Mouse (Mus musculus): ENCODE measurements at regions not wholly inside any gene's neighbourhood (a gene's known extent, or its start where the extent isn't known, plus 50 kb on each side); places are given as distances from the start of the nearest gene placed in this dataset.
"Not testable (repeated sequence)": the region's sequence is repeated elsewhere in the genome, so short reads cannot be mapped to it uniquely, and the experiment has no call there.

- DNase-seq (ENCODE audit: low spot score in 2 of 2) = no peak
These were observed 176.4 kb downstream of the Nucb2 start for GRCm38 (mm10) chr7:116680523-116680922.

- DNase-seq (ENCODE audit: low spot score in 2 of 2) = no peak
These were observed 177.1 kb downstream of the Nucb2 start for GRCm38 (mm10) chr7:116681268-116681667.

- DNase-seq (ENCODE audit: low spot score in 2 of 2) = no peak
These were observed 196.2 kb downstream of the Nucb2 start for GRCm38 (mm10) chr7:116700409-116700808.

- peak; percentile 80 to 95 for DNase-seq (ENCODE audit: low spot score in 2 of 2)
These were observed 197.5 kb downstream of the Nucb2 start for GRCm38 (mm10) chr7:116701466-116702342.

- no peak for DNase-seq (ENCODE audit: low spot score in 2 of 2)
These were observed 198.4 kb downstream of the Nucb2 start for GRCm38 (mm10) chr7:116702596-116702995.

GRCm38 (mm10) chr7:116711541-116711940 lies 207.4 kb downstream of the Nucb2 start:
- no peak for DNase-seq (ENCODE audit: low spot score in 2 of 2)

GRCm38 (mm10) chr7:116713200-116713599 lies 209.0 kb downstream of the Nucb2 start:
- DNase-seq (ENCODE audit: low spot score in 2 of 2) = peak in 1 of 2 experiments; percentile 70

- DNase-seq (ENCODE audit: low spot score in 2 of 2) = no peak
These were observed 211.3 kb downstream of the Nucb2 start for GRCm38 (mm10) chr7:116715234-116716046.

- no peak for DNase-seq (ENCODE audit: low spot score in 2 of 2)
These were observed 224.2 kb downstream of the Nucb2 start for GRCm38 (mm10) chr7:116728379-116728778.

- DNase-seq (ENCODE audit: low spot score in 2 of 2) = no peak
These were observed 225.6 kb downstream of the Nucb2 start for GRCm38 (mm10) chr7:116729795-116730194.

GRCm38 (mm10) chr7:116735676-116736075 lies 231.5 kb downstream of the Nucb2 start:
- no peak for DNase-seq (ENCODE audit: low spot score in 2 of 2)

- no peak for DNase-seq (ENCODE audit: low spot score in 2 of 2)
These were observed 232.2 kb downstream of the Nucb2 start for GRCm38 (mm10) chr7:116736333-116736732.

- no peak for DNase-seq (ENCODE audit: low spot score in 2 of 2)
These were observed 233.8 kb downstream of the Nucb2 start for GRCm38 (mm10) chr7:116738009-116738408.

- no peak for DNase-seq (ENCODE audit: low spot score in 2 of 2)
These were observed 250.4 kb downstream of the Nucb2 start for GRCm38 (mm10) chr7:116754556-116754955.

GRCm38 (mm10) chr7:116792181-116792580 lies 288.0 kb downstream of the Nucb2 start:
- not testable (repeated sequence) for DNase-seq (ENCODE audit: low spot score in 2 of 2)

GRCm38 (mm10) chr7:116808475-116808874 lies 304.3 kb downstream of the Nucb2 start:
- DNase-seq (ENCODE audit: low spot score in 2 of 2) = no peak

GRCm38 (mm10) chr7:116816494-116816893 lies 312.3 kb downstream of the Nucb2 start:
- DNase-seq (ENCODE audit: low spot score in 2 of 2) = no peak

GRCm38 (mm10) chr7:116817991-116818390 lies 313.8 kb downstream of the Nucb2 start:
- DNase-seq (ENCODE audit: low spot score in 2 of 2) = no peak

- DNase-seq (ENCODE audit: low spot score in 2 of 2) = no peak
These were observed 316.4 kb downstream of the Nucb2 start for GRCm38 (mm10) chr7:116820613-116821012.

GRCm38 (mm10) chr7:116842894-116843293 lies 338.7 kb downstream of the Nucb2 start:
- DNase-seq (ENCODE audit: low spot score in 2 of 2) = no peak

- no peak for DNase-seq (ENCODE audit: low spot score in 2 of 2)
These were observed 343.9 kb downstream of the Nucb2 start for GRCm38 (mm10) chr7:116847846-116848730.

GRCm38 (mm10) chr7:116853351-116853750 lies 349.2 kb downstream of the Nucb2 start:
- no peak for DNase-seq (ENCODE audit: low spot score in 2 of 2)
